Mouse (Mus musculus) central nervous system, embryonic 14 days (tissue): ENCODE data around the gene Erfe. TPM values are rescaled to one million over a fixed set of nuclear protein-coding genes. Genes with fewer than 3 reads are reported as not detected.

Experiments used
- polyA plus RNA-seq: library from polyadenylated mRNA; depleted of rRNA; stranded (reverse); fragments of >200 nt; gene quantifications from 2 replicates; pipeline ENCODE4 v1.2.3, GENCODE M21; 2012; rRNA removed

Gene Erfe
- 0.34 and 0.58 TPM in 2 replicates for polyA plus RNA-seq

GRCm38 (mm10) chr1:91366215-91367108 is at the start of gene Erfe:
Gene Erfe (plus strand): TSS chr1:91366430.

GRCm38 (mm10) chr1:91321760-91322438 is 44.3 kb upstream of the Erfe start, which contains the start of gene Espnl:
Gene Espnl (plus strand): TSS chr1:91322075.

GRCm38 (mm10) chr1:91350841-91351240 is 15.4 kb upstream of the Erfe start, which contains the start of gene Klhl30:
Gene Klhl30 (plus strand): TSS chr1:91351016.

GRCm38 (mm10) chr1:91398260-91399062 is 32.2 kb downstream of the Erfe start, which contains the start of gene Ilkap:
Gene Ilkap (minus strand): TSS chr1:91398815.

GRCm38 (mm10) chr1:91413898-91414594 is 47.8 kb downstream of the Erfe start, which contains the start of gene Hes6:
Gene Hes6 (minus strand): TSS chr1:91414038.

Other genes with a start within 250 kb of the Erfe start
- gene Rbm44, start 221.3 kb upstream of the Erfe start, polyA plus RNA-seq = 0.19 and 0.23 TPM in 2 replicates
- gene Ramp1, start 186.6 kb upstream of the Erfe start, polyA plus RNA-seq = 2.2 and 2.7 TPM in 2 replicates
- 61.0 and 63.6 TPM in 2 replicates for gene Ube2f, start 116.1 kb upstream of the Erfe start, polyA plus RNA-seq
- gene Scly, start 68.1 kb upstream of the Erfe start, polyA plus RNA-seq = 11.5 and 12.3 TPM in 2 replicates
- 0.09 and 0.10 TPM in 2 replicates for gene Espnl, start 44.4 kb upstream of the Erfe start, polyA plus RNA-seq
- 0.12 and 0.85 TPM in 2 replicates for gene Klhl30, start 15.4 kb upstream of the Erfe start, polyA plus RNA-seq
- 153 and 156 TPM in 2 replicates for gene Ilkap, start 32.4 kb downstream of the Erfe start, polyA plus RNA-seq
- 148 and 184 TPM in 2 replicates for gene Hes6, start 47.6 kb downstream of the Erfe start, polyA plus RNA-seq
- 8.1 and 8.2 TPM in 2 replicates for gene Per2, start 92.9 kb downstream of the Erfe start, polyA plus RNA-seq
- gene Traf3ip1, start 128.2 kb downstream of the Erfe start, polyA plus RNA-seq = 20.9 TPM in 2 replicates
- gene Asb1, start 174.1 kb downstream of the Erfe start, polyA plus RNA-seq = 13.3 and 14.7 TPM in 2 replicates